Mouse (Mus musculus) frontal cortex, postnatal 25 days (tissue): ENCODE results near the gene Mrpl33.

Experiments
- DNase-seq, 2 experiments: peaks; one replicate each; pipeline ENCODE4 v3.0.0; 2022; ENCODE audit warnings: low spot score in 2 of 2

Gene Mrpl33

GRCm38 (mm10) chr5:31698297-31698726 lies 101.6 kb downstream of the Mrpl33 start:
- DNase-seq = peak; percentile 53 to 63

DNA sequence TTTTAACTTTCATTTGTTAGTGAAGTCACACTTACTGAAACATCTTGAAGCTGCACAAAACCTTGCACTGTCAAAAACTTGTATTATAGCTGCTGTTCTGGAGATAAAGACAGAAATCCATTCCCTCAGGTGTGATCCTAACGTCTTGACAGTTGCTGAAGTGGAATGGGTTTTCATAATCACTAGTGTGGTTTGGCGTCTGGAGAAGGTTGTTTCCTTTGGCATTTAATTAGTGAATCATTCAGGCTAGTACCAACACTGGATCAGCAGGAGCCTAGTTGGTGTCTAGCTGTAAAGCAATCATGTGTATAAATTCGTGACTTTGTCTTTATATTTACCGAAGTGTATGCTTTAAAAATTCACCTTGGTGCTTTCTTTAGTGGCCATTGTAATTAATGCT lies 102.2 kb downstream of the Mrpl33 start:
- no peak for DNase-seq

DNA sequence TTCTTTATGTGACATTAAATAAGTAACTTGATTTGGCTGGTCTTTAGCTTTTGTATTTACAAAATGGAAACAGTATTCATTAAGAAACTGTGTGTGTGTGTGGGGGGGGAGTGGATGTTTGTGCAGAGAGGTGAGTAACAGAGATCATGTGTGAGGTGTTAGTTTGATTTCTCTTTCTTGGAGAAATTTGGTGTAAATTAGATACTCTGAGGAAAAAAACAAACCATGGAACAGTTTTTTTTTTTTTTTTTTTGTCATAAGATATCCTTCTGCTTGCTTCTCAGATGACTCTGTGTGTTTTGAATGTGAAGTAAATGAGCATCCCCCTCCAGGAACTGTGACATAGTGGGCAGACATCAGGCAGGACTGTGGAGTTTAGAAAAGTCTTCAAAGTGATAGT lies 102.7 kb downstream of the Mrpl33 start:
- DNase-seq = no peak

DNA sequence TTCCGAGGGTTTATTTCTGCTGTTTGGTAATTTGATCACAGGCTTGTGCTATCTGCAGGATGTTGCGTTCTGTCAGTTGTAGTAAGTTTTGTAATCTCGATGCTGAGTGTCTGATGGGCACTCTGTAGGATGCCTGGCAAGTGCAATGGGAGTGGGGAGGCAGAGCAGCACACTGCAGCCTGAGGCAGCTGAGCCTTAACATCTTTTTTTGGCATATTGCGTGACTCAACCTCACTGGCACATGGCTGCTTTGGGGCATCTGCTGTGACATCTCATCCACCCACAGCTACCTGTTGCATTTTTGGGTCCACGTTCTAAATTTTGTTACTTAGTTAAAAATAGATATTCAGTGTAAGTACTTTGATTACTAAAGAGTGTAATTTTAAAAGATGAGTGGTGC lies 108.2 kb downstream of the Mrpl33 start:
- DNase-seq = peak; percentile 15 to 34

- no peak for DNase-seq
These were observed 110.1 kb downstream of the Mrpl33 start for GRCm38 (mm10) chr5:31706826-31707225.

DNA sequence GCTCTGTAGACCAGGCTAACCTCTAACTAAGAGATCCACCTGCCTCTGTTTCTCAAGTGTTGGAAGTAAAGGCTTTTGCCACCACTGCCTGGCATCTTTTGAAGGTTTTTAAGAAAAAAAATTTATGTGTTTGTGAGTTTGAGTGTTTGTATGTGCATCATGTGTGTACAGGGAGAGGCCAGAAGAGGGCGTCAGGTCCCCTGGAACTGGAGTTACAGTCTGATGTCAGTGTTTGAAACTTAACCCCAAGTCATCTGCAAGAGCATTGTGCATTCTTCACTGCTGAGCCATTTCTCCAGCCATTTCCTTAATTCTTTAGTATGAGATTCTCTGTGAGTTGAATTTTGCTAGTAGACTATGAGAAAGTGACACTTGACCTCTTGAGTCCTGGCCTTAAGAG lies 112.7 kb downstream of the Mrpl33 start:
- no peak for DNase-seq

GRCm38 (mm10) chr5:31713280-31713711 lies 116.6 kb downstream of the Mrpl33 start:
- no peak for DNase-seq

DNA sequence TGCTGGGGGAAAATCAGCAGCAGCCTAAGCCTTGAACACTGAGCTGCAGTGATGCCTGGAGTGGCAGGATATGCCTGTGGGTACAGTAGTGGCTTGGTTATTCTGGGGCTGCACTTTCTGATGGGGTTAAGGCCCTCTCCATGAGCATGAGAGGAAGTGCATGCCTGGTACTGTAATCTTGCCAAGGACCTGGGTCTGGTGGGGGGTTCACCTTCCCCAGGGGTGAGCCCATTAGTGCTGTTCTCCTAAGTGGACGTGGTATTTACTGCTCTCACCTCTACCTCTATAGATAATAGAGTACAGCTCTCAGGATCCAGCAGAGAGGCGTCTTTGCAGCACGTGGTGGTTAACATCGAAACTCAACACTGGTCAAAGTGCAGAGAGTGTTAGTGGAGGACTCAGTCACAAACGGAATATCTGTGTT lies 117.1 kb downstream of the Mrpl33 start:
- no peak for DNase-seq
